Mouse (Mus musculus): ENCODE measurements around the gene St6galnac6.

DNA sequence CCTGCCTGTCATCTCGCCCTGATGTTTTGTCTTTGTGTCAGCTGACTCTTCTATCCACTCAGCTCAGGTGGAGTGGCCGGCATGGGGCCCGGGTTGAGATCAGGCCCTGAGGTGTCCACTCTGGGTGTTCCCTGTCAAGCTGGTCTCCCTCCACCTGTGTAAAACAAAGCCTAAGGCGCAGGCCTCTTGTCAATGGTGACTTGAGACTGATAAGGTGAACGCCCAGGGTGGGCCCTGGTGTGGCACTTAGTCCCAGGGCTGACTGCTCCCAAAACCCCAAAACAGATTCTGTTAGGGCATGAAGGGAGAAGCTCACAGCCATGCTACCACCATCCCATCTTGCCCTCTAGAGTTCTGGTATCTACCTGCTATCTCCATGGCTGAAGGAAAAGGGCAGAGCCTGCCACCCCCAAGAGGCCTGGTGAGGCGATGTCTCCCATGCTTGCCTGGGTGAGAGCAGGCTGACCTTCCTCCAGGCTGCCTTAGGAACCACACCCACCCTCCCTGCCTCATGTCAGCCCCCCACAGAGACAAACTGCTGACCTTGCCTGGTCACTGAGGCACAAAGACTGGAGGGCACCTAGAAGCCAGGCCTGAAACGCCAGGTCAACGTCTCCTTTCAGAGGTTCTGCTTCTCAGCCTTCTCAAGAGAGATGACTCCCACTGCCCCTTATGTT is 45.4 kb downstream of the St6galnac6 start:
- TF ChIP-seq CTCF (IDR thresholded peaks at IDR 0.05; ENCODE audit: insufficient read depth, low read depth, low read length) (no peak), POLR2A (IDR thresholded peaks at IDR 0.05; ENCODE audit: insufficient read depth, low read depth, low read length) (no peak)
